Mouse (Mus musculus): ENCODE data around the gene Fgf23. TPM values are rescaled to one million over a fixed set of nuclear protein-coding genes. Genes with fewer than 3 reads are reported as not detected.

The Fgf23 gene
- polyA plus RNA-seq, 1 experiment from 2014 or later = 0.20 TPM

DNA sequence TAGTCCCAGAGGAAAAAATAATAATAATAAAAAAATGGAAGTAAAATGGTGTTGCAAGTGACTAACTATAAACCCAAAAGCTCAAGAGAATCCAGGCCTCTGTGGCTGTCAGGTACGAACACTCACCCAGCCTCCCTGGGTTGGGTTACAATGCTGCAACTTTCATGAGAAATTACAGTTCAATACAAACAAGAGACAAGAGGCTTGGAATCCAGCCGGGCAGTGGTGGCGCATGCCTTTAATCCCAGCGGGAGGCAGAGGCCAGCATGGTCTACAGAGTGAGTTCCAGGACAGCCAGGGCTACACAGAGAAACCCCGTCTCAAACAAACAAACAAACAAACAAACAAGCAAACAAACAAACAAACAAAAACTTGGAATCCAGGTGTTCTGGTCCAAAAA is 34.0 kb downstream of the Fgf23 start:
- ATAC-seq (replicated peaks; ENCODE audit: extremely low read depth, insufficient read depth, low FRiP score) = no peak
- no peaks in the 10 kb centered on the region; the same call in 1 of the 2 replicates for H3K36me3 ChIP-seq (ENCODE audit: control insufficient read depth, insufficient read depth)
- H3K4me3 ChIP-seq (ENCODE audit: low read length) = no peak overlapping the region
- 64% methylated on average over 5 of the region's 5 CpGs for WGBS
- peaks cover 20% of the 10 kb centered on the region for H3K4me1 ChIP-seq (ENCODE audit: control insufficient read depth, insufficient read depth, low read length)
- H3K9ac ChIP-seq (ENCODE audit: low read length) = no peak overlapping the region
- H3K4me2 ChIP-seq (ENCODE audit: low read depth, low read length) = no peak overlapping the region
- no peaks in the 10 kb centered on the region for H3K27me3 ChIP-seq (ENCODE audit: control insufficient read depth, insufficient read depth, low read length)
- H3K9me3 ChIP-seq (replicated peaks; ENCODE audit: control insufficient read depth, low read length) = peaks cover 3% of the 10 kb centered on the region; the same call in 1 of the 2 replicates
- H3K27ac ChIP-seq (ENCODE audit: low read length) = peak overlapping the region; percentile 55

GRCm38 (mm10) chr6:127107413-127107812 is 34.7 kb downstream of the Fgf23 start:
- no peak overlapping the region for H3K4me2 ChIP-seq (ENCODE audit: low read depth, low read length)
- ATAC-seq (replicated peaks; ENCODE audit: extremely low read depth, insufficient read depth, low FRiP score) = no peak
- H3K9ac ChIP-seq (ENCODE audit: low read length) = no peak overlapping the region
- peaks cover 20% of the 10 kb centered on the region for H3K4me1 ChIP-seq (ENCODE audit: control insufficient read depth, insufficient read depth, low read length)
- H3K27ac ChIP-seq (ENCODE audit: low read length) = no peak overlapping the region
- H3K36me3 ChIP-seq (ENCODE audit: control insufficient read depth, insufficient read depth) = no peaks in the 10 kb centered on the region
- H3K9me3 ChIP-seq (replicated peaks; ENCODE audit: control insufficient read depth, low read length) = peaks cover 3% of the 10 kb centered on the region; the same call in 1 of the 2 replicates
- no peak overlapping the region for H3K4me3 ChIP-seq (ENCODE audit: low read length)
- no peaks in the 10 kb centered on the region for H3K27me3 ChIP-seq (ENCODE audit: control insufficient read depth, insufficient read depth, low read length)

GRCm38 (mm10) chr6:127108368-127109060 is 35.8 kb downstream of the Fgf23 start:
- H3K9me3 ChIP-seq (replicated peaks; ENCODE audit: control insufficient read depth, low read length) = no peaks in the 10 kb centered on the region
- H3K4me2 ChIP-seq (ENCODE audit: low read depth, low read length) = peak overlapping the region; percentile 97
- H3K4me1 ChIP-seq (ENCODE audit: control insufficient read depth, insufficient read depth, low read length) = peaks cover 20% of the 10 kb centered on the region
- 9% methylated on average over 20 of the region's 20 CpGs for WGBS
- no peak for ATAC-seq (replicated peaks; ENCODE audit: extremely low read depth, insufficient read depth, low FRiP score)
- H3K27me3 ChIP-seq (ENCODE audit: control insufficient read depth, insufficient read depth, low read length) = no peaks in the 10 kb centered on the region
- no peak overlapping the region; the same call in 1 of the 2 replicates for H3K27ac ChIP-seq (ENCODE audit: low read length)
- peak overlapping the region; percentile 80 for H3K4me3 ChIP-seq (ENCODE audit: low read length)
- H3K36me3 ChIP-seq (ENCODE audit: control insufficient read depth, insufficient read depth) = no peaks in the 10 kb centered on the region
- H3K9ac ChIP-seq (ENCODE audit: low read length) = peak overlapping the region; percentile 78

- no peaks in the 10 kb centered on the region for H3K27me3 ChIP-seq (ENCODE audit: control insufficient read depth, insufficient read depth, low read length)
- H3K4me1 ChIP-seq (ENCODE audit: control insufficient read depth, insufficient read depth, low read length) = peaks cover 20% of the 10 kb centered on the region
- under 1% methylated on average over 37 of the region's 37 CpGs for whole genome bisulfite sequencing
- H3K36me3 ChIP-seq (ENCODE audit: control insufficient read depth, insufficient read depth) = no peaks in the 10 kb centered on the region
- peak within 1 kb of the TSS; percentile 62 for H3K27ac ChIP-seq (ENCODE audit: low read length)
- H3K9ac ChIP-seq (ENCODE audit: low read length) = peak within 1 kb of the TSS; percentile 78
- peak; percentile 99 for ATAC-seq (replicated peaks; ENCODE audit: extremely low read depth, insufficient read depth, low FRiP score)
- peak within 1 kb of the TSS; percentile 97 for H3K4me2 ChIP-seq (ENCODE audit: low read depth, low read length)
- peak within 1 kb of the TSS; percentile 80 for H3K4me3 ChIP-seq (ENCODE audit: low read length)
- H3K9me3 ChIP-seq (replicated peaks; ENCODE audit: control insufficient read depth, low read length) = no peaks in the 10 kb centered on the region
These were observed 36.8 kb downstream of the Fgf23 start, which contains the start of gene Tigar for GRCm38 (mm10) chr6:127109402-127109930. Gene Tigar (minus strand): TSS chr6:127109557.

GRCm38 (mm10) chr6:127114753-127115456 is 42.2 kb downstream of the Fgf23 start:
- Histone ChIP-seq H3K27ac (ENCODE audit: low read length) (no peak overlapping the region), H3K4me2 (ENCODE audit: low read depth, low read length) (no peak overlapping the region), H3K27me3 (ENCODE audit: control insufficient read depth, insufficient read depth, low read length) (no peaks in the 10 kb centered on the region), H3K9ac (ENCODE audit: low read length) (no peak overlapping the region), H3K4me1 (ENCODE audit: control insufficient read depth, insufficient read depth, low read length) (peaks cover under 1% of the 10 kb centered on the region), H3K4me3 (ENCODE audit: low read length) (no peak overlapping the region), H3K9me3 (replicated peaks; ENCODE audit: control insufficient read depth, low read length) (no peaks in the 10 kb centered on the region), H3K36me3 (ENCODE audit: control insufficient read depth, insufficient read depth) (no peaks in the 10 kb centered on the region)
- no peak for ATAC-seq (replicated peaks; ENCODE audit: extremely low read depth, insufficient read depth, low FRiP score)
- WGBS = 71% methylated on average over 23 of the region's 23 CpGs

GRCm38 (mm10) chr6:127122221-127122806 is 49.6 kb downstream of the Fgf23 start:
- Histone ChIP-seq H3K4me1 (ENCODE audit: control insufficient read depth, insufficient read depth, low read length) (no peaks in the 10 kb centered on the region), H3K36me3 (ENCODE audit: control insufficient read depth, insufficient read depth) (no peaks in the 10 kb centered on the region), H3K9me3 (replicated peaks; ENCODE audit: control insufficient read depth, low read length) (no peaks in the 10 kb centered on the region), H3K27ac (ENCODE audit: low read length) (no peak overlapping the region), H3K4me3 (ENCODE audit: low read length) (no peak overlapping the region), H3K4me2 (ENCODE audit: low read depth, low read length) (no peak overlapping the region), H3K27me3 (ENCODE audit: control insufficient read depth, insufficient read depth, low read length) (no peaks in the 10 kb centered on the region), H3K9ac (ENCODE audit: low read length) (no peak overlapping the region)
- peak; percentile 49; the same call in 1 of the 2 replicates for ATAC-seq (replicated peaks; ENCODE audit: extremely low read depth, insufficient read depth, low FRiP score)
- 74% methylated on average over 4 of the region's 4 CpGs for WGBS

- H3K9me3 ChIP-seq (replicated peaks; ENCODE audit: control insufficient read depth, low read length) = no peaks in the 10 kb centered on the region
- H3K27me3 ChIP-seq (ENCODE audit: control insufficient read depth, insufficient read depth, low read length) = no peaks in the 10 kb centered on the region
- 79% methylated on average over 5 of the region's 5 CpGs for WGBS
- H3K4me1 ChIP-seq (ENCODE audit: control insufficient read depth, insufficient read depth, low read length) = no peaks in the 10 kb centered on the region
- H3K4me2 ChIP-seq (ENCODE audit: low read depth, low read length) = no peak overlapping the region
- H3K4me3 ChIP-seq (ENCODE audit: low read length) = no peak overlapping the region
- H3K9ac ChIP-seq (ENCODE audit: low read length) = no peak overlapping the region
- no peak overlapping the region for H3K27ac ChIP-seq (ENCODE audit: low read length)
- peaks cover 3% of the 10 kb centered on the region for H3K36me3 ChIP-seq (ENCODE audit: control insufficient read depth, insufficient read depth)
- ATAC-seq (replicated peaks; ENCODE audit: extremely low read depth, insufficient read depth, low FRiP score) = no peak
These were observed 50.3 kb downstream of the Fgf23 start for GRCm38 (mm10) chr6:127122996-127123395.

GRCm38 (mm10) chr6:127123506-127123905 is 50.8 kb downstream of the Fgf23 start:
- Histone ChIP-seq H3K27ac (ENCODE audit: low read length) (no peak overlapping the region), H3K9ac (ENCODE audit: low read length) (no peak overlapping the region), H3K4me1 (ENCODE audit: control insufficient read depth, insufficient read depth, low read length) (no peaks in the 10 kb centered on the region), H3K9me3 (replicated peaks; ENCODE audit: control insufficient read depth, low read length) (no peaks in the 10 kb centered on the region), H3K36me3 (ENCODE audit: control insufficient read depth, insufficient read depth) (peaks cover 7% of the 10 kb centered on the region), H3K27me3 (ENCODE audit: control insufficient read depth, insufficient read depth, low read length) (no peaks in the 10 kb centered on the region), H3K4me3 (ENCODE audit: low read length) (no peak overlapping the region), H3K4me2 (ENCODE audit: low read depth, low read length) (no peak overlapping the region)
- WGBS = 65% methylated on average over 7 of the region's 7 CpGs
- ATAC-seq (replicated peaks; ENCODE audit: extremely low read depth, insufficient read depth, low FRiP score) = no peak

DNA sequence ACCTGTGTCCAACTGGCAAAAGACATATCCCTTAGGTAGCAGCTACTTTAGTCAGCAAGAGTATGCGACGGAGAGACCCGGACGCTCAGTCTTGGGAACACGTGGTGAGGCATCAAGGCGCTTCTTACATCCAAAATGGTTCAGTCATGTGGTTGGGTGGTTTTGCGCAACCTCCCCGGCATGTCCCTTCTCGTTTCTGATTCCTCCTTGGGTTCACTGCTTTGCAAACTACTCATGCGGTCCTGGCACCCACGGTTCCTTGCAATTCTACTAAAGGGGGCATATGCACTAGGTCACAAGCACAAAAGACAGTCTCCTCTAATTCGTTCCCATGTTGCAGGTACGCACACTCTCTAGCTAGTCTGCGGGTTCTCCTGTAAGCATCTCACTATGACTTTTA is 57.0 kb downstream of the Fgf23 start:
- H3K4me2 ChIP-seq (ENCODE audit: low read depth, low read length) = no peak overlapping the region
- H3K4me1 ChIP-seq (ENCODE audit: control insufficient read depth, insufficient read depth, low read length) = no peaks in the 10 kb centered on the region
- no peaks in the 10 kb centered on the region for H3K27me3 ChIP-seq (ENCODE audit: control insufficient read depth, insufficient read depth, low read length)
- no peak overlapping the region for H3K27ac ChIP-seq (ENCODE audit: low read length)
- WGBS = 92% methylated on average over 14 of the region's 14 CpGs
- H3K36me3 ChIP-seq (ENCODE audit: control insufficient read depth, insufficient read depth) = peaks cover 39% of the 10 kb centered on the region
- H3K9me3 ChIP-seq (replicated peaks; ENCODE audit: control insufficient read depth, low read length) = no peaks in the 10 kb centered on the region
- no peak for ATAC-seq (replicated peaks; ENCODE audit: extremely low read depth, insufficient read depth, low FRiP score)
- no peak overlapping the region for H3K4me3 ChIP-seq (ENCODE audit: low read length)
- H3K9ac ChIP-seq (ENCODE audit: low read length) = no peak overlapping the region

All from heart, embryonic 16.5 days (tissue).